Mouse (Mus musculus) adrenal gland, postnatal 25 days (tissue): ENCODE measurements at regions not wholly inside any gene's neighbourhood (a gene's known extent, or its start where the extent isn't known, plus 50 kb on each side); places are given as distances from the start of the nearest gene placed in this dataset.
A peak's percentile ranks its signal among the peaks of the same experiment; 100 is the strongest.
"Not testable (repeated sequence)": the region's sequence is repeated elsewhere in the genome, so short reads cannot be mapped to it uniquely, and the experiment has no call there.

Source experiments
- DNase-seq: peaks from one replicate; pipeline ENCODE4 v3.0.0; 2021; ENCODE audit warnings: mixed read lengths

- no peak for DNase-seq
These were observed 87.3 kb downstream of the Gm11077 start for GRCm38 (mm10) chr6:140816359-140816758.

- no peak for DNase-seq
These were observed 87.7 kb downstream of the Gm11077 start for GRCm38 (mm10) chr6:140816831-140817230.

- peak; percentile 19 for DNase-seq
These were observed 90.4 kb downstream of the Gm11077 start for GRCm38 (mm10) chr6:140819451-140819878.

- no peak for DNase-seq
These were observed 97.4 kb downstream of the Gm11077 start for GRCm38 (mm10) chr6:140826522-140826921.

GRCm38 (mm10) chr6:140827651-140828050 is 98.6 kb downstream of the Gm11077 start:
- no peak for DNase-seq

GRCm38 (mm10) chr6:140843292-140843991 is 114.4 kb downstream of the Gm11077 start:
- no peak for DNase-seq

GRCm38 (mm10) chr6:140847165-140847564 is 118.1 kb downstream of the Gm11077 start:
- no peak for DNase-seq

- no peak for DNase-seq
These were observed 123.3 kb downstream of the Gm11077 start for GRCm38 (mm10) chr6:140852420-140852819.

GRCm38 (mm10) chr6:140853508-140853907 is 124.4 kb downstream of the Gm11077 start:
- peak; percentile 37 for DNase-seq

GRCm38 (mm10) chr6:140854691-140855090 is 125.6 kb downstream of the Gm11077 start:
- no peak for DNase-seq

- DNase-seq = no peak
These were observed 127.5 kb downstream of the Gm11077 start for GRCm38 (mm10) chr6:140856468-140857117.

- no peak for DNase-seq
These were observed 128.1 kb downstream of the Gm11077 start for GRCm38 (mm10) chr6:140857118-140857746.

- DNase-seq = not testable (repeated sequence)
These were observed 140.4 kb downstream of the Gm11077 start for GRCm38 (mm10) chr6:140869523-140869922.

GRCm38 (mm10) chr6:140874831-140875230 is 145.7 kb downstream of the Gm11077 start:
- no peak for DNase-seq

- DNase-seq = no peak
These were observed 154.6 kb downstream of the Gm11077 start for GRCm38 (mm10) chr6:140883651-140884050.

GRCm38 (mm10) chr6:140888610-140889009 is 159.5 kb downstream of the Gm11077 start:
- no peak for DNase-seq

GRCm38 (mm10) chr6:140890060-140890459 is 161.0 kb downstream of the Gm11077 start:
- no peak for DNase-seq

GRCm38 (mm10) chr6:140890591-140890990 is 161.5 kb downstream of the Gm11077 start:
- DNase-seq = no peak

GRCm38 (mm10) chr6:140894467-140894866 is 165.4 kb downstream of the Gm11077 start:
- DNase-seq = no peak

GRCm38 (mm10) chr6:140895441-140895840 is 166.4 kb downstream of the Gm11077 start:
- DNase-seq = no peak

GRCm38 (mm10) chr6:140897111-140897510 is 168.0 kb downstream of the Gm11077 start:
- DNase-seq = no peak

- peak; percentile 25 for DNase-seq
These were observed 195.4 kb downstream of the Gm11077 start for GRCm38 (mm10) chr6:140924319-140924981.

- no peak for DNase-seq
These were observed 198.5 kb downstream of the Gm11077 start for GRCm38 (mm10) chr6:140927616-140928015.
